Mouse (Mus musculus) kidney, postnatal 0 days (tissue): ENCODE results near the gene Hdac4. TPM values are rescaled to one million over a fixed set of nuclear protein-coding genes. Genes with fewer than 3 reads are reported as not detected.

Source experiments
- ATAC-seq: fragments of 200-750 bp; cut with Nextera tagmentation; replicated peaks from 2 replicates; pipeline ENCODE4 v1.8.0; 2017; ENCODE audit warnings: low read depth, moderate number of reproducible peaks, moderate TSS enrichment, moderate library complexity; ENCODE audit not compliant: low FRiP score
- DNase-seq: peaks from one replicate; pipeline ENCODE4 v3.0.0-alpha.2; 2016; ENCODE audit warnings: low spot score
- H3K27ac ChIP-seq: fragments of 300-500 bp; sonication (generic); 2 replicates; pipeline ENCODE4 v1.5.1; 2014; ENCODE audit warnings: mild to moderate bottlenecking
- H3K27me3 ChIP-seq: fragments of 300-500 bp; sonication (generic); 2 replicates; pipeline ENCODE4 v1.6.1; 2014; ENCODE audit warnings: low read length, mixed read lengths; ENCODE audit not compliant: insufficient read depth
- H3K36me3 ChIP-seq: fragments of 300-500 bp; sonication (generic); 2 replicates; pipeline ENCODE4 v1.6.1; 2014; ENCODE audit warnings: low read length, mixed read lengths; ENCODE audit not compliant: insufficient read depth
- H3K4me1 ChIP-seq: fragments of 300-500 bp; sonication (generic); replicated peaks from 2 replicates; pipeline ENCODE4 v1.6.1; 2014; ENCODE audit warnings: antibody characterized with exemption, low read length, mixed read lengths; ENCODE audit not compliant: insufficient read depth
- H3K4me2 ChIP-seq: fragments of 300-500 bp; sonication (generic); 2 replicates; pipeline ENCODE4 v1.6.1; 2014; ENCODE audit warnings: mild to moderate bottlenecking, low read length, moderate library complexity, mixed read lengths
- H3K4me3 ChIP-seq: fragments of 300-500 bp; sonication (generic); replicated peaks from 2 replicates; pipeline ENCODE4 v1.5.1; 2014; ENCODE audit warnings: low read depth, low read length
- H3K9ac ChIP-seq: fragments of 300-500 bp; sonication (generic); 2 replicates; pipeline ENCODE4 v1.6.1; 2014; ENCODE audit warnings: low read depth, low read length
- H3K9me3 ChIP-seq: fragments of 300-500 bp; sonication (generic); replicated peaks from 2 replicates; pipeline ENCODE4 v1.6.1; 2016; ENCODE audit warnings: low read length, inconsistent platforms, mixed read lengths
- CTCF ChIP-seq: IDR thresholded peaks from 2 replicates; pipeline ENCODE4 v1.5.1; 2016; ENCODE audit warnings: antibody characterized with exemption, low read depth, mild to moderate bottlenecking, moderate library complexity
- WGBS: fragments of 180-500 bp; shearing (Covaris S2); extraction: QIAGEN DNeasy Blood & Tissue Kit; methylation state at CpG from one replicate; pipeline ENCODE4 v1.1.7; 2014; 5-methylcytosine and 5-hydroxymethylcytosine counted together
- polyA plus RNA-seq: library from polyadenylated mRNA; unstranded; fragments of >200 nt; fragmentation: Nextera tagmentation; extraction: Ambion mirVana; gene quantifications from 2 replicates; pipeline ENCODE4 v1.2.1, GENCODE M21; 2015

The Hdac4 gene
- polyA plus RNA-seq, 1 experiment from 2014 or later = 13.9 TPM

DNA sequence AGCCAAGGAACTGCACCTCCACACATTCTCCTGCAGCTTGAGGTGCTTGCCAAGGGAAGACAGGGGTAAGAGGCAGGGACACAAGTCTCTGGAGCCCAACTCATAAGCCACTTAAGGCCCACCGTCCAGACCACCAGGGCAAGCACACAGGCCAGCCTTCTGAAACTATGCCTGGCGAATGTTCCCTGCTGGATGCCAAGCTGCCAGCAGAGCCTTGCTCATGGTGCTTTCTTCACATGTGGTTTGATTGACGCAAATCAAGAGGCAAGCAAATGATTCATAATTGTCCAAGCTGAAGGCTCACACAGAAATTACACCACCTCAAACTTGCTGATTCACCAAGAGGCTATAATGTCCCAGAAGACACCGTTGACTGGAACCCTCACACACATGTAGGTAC is 108.7 kb downstream of the Hdac4 start:
- no peak for DNase-seq
- Histone ChIP-seq H3K9me3 (no peaks in the 10 kb centered on the region), H3K36me3 (no peaks in the 10 kb centered on the region), H3K27me3 (no peaks in the 10 kb centered on the region), H3K4me3 (no peak overlapping the region), H3K9ac (no peak overlapping the region), H3K4me1 (no peaks in the 10 kb centered on the region), H3K27ac (no peak overlapping the region), H3K4me2 (no peak overlapping the region)
- ATAC-seq = no peak
- WGBS = 91% methylated on average over 4 of the region's 4 CpGs
- TF ChIP-seq CTCF = no peak

DNA sequence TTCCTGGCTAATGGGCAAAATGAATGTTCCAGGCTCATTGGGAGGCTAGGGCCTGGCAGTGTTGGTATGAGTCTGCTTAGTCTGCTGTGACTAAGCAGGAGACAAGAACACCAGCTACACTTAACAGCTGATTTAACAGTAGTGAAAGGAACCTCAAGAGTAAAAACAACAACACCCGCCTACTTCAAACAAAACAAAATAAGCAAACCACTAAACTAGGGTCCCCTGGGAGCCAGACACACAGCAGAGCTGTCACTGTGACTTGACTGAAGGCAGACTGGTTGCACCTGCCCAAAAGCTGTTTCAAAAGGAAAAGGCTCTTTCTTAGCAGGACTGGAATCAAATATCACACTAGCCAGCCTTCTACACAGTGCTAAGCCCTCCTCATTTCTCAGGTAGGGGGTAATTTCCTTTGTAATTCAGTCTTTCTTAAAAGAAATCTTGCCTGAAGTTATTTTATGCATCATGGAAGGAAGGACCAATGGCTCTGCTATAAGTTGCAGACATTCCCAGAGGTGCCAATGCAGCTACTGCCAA is 109.2 kb downstream of the Hdac4 start:
- H3K4me3 ChIP-seq = no peak overlapping the region
- ATAC-seq (no peak), DNase-seq (peak; percentile 48)
- no peak for TF ChIP-seq CTCF
- no peaks in the 10 kb centered on the region for H3K27me3 ChIP-seq
- no peaks in the 10 kb centered on the region for H3K36me3 ChIP-seq
- WGBS = 29% methylated on average over 1 of the region's 1 CpGs
- H3K9ac ChIP-seq = no peak overlapping the region
- H3K9me3 ChIP-seq = no peaks in the 10 kb centered on the region
- no peak overlapping the region for H3K27ac ChIP-seq
- no peaks in the 10 kb centered on the region for H3K4me1 ChIP-seq
- H3K4me2 ChIP-seq = no peak overlapping the region

DNA sequence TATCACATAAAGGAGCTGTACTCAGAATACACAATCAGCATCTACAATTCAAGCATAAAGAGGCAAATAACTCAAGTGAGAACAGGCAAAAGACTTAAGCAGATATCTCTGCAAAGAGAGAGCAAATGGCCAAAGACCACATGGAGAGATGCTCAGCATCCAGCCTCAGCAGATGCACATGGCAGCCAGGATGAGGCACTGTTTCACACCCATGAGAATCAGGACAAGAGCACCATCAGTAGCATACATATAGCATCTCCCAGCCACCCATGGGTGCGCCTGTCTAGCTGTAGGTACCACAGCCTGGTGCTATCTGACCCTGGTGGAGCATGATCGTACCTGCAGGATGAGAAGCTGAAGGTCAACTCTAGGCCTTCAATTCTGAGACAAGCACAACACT is 110.8 kb downstream of the Hdac4 start:
- DNase-seq (no peak), ATAC-seq (no peak)
- no peak overlapping the region for H3K9ac ChIP-seq
- H3K4me1 ChIP-seq = no peaks in the 10 kb centered on the region
- no peak overlapping the region for H3K4me3 ChIP-seq
- H3K9me3 ChIP-seq = no peaks in the 10 kb centered on the region
- no peaks in the 10 kb centered on the region for H3K36me3 ChIP-seq
- TF ChIP-seq CTCF = no peak
- H3K27me3 ChIP-seq = no peaks in the 10 kb centered on the region
- 98% methylated on average over 2 of the region's 2 CpGs for WGBS
- H3K4me2 ChIP-seq = no peak overlapping the region
- H3K27ac ChIP-seq = no peak overlapping the region

DNA sequence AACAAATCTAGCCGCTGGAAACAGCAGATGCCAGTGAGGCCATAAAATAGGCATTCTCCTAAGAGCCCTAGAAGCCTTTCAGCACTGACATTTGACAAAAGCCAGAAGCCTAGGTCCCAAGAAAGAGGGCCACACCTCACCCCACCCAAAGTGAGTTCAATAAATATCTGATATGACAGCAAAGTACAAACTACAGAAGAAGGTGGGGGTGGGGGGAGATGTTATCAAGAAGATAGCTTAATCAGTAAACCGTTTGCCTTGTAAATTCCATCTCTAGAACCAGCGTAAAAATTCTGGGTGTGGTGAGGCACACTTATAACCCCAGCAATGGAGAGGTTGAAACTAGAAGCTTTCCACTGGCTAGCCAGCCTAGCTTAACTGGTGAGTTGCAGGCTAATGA is 111.5 kb downstream of the Hdac4 start:
- DNase-seq = no peak
- Histone ChIP-seq H3K27ac (no peak overlapping the region), H3K9me3 (no peaks in the 10 kb centered on the region)

DNA sequence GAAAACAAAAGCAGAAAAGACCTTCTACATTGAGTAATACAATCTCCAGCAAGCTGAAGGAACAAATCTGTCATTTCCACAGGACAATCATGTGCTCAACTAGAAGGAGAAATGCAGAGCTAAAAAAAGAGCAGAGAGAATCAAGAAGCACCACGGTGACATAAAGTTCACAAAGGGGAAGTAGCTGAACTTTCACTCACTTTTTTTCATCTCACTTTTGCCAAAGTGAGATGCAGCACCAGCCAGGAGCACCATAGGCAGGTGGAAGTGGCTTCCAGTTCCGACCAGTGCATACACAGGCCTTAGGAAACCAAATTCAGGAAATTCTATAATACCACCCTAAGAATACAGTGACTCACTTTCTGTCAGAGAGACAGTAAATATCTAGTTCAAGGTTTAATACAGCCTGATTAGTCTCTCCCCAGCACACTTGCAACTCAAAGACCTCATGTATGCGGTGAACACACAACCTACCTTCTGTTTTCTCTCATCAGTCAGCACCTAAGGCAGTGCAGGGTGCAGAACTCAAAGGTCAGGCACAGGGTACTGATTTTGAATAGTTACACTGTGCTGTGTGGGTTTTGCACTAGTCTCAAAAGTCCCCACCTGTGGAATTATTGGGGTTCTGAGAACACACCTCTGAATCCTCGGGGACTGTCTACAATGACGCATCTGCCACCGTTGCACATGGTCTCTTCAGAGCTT is 112.5 kb downstream of the Hdac4 start:
- Histone ChIP-seq H3K27ac (no peak overlapping the region), H3K4me3 (no peak overlapping the region), H3K36me3 (no peaks in the 10 kb centered on the region), H3K9ac (no peak overlapping the region), H3K27me3 (no peaks in the 10 kb centered on the region), H3K9me3 (no peaks in the 10 kb centered on the region), H3K4me1 (no peaks in the 10 kb centered on the region), H3K4me2 (no peak overlapping the region)
- 79% methylated on average over 6 of the region's 6 CpGs for WGBS
- TF ChIP-seq CTCF = no peak
- DNase-seq (no peak), ATAC-seq (no peak)

More for the DNA sequence above, 111.5 kb downstream of the Hdac4 start:
- no peak overlapping the region for H3K4me3 ChIP-seq
- H3K27me3 ChIP-seq = no peaks in the 10 kb centered on the region
- 31% methylated on average over 3 of the region's 3 CpGs for WGBS
- no peak overlapping the region for H3K4me2 ChIP-seq
- no peaks in the 10 kb centered on the region for H3K4me1 ChIP-seq
- no peaks in the 10 kb centered on the region for H3K36me3 ChIP-seq
- H3K9ac ChIP-seq = no peak overlapping the region
- TF ChIP-seq CTCF = no peak
- no peak for ATAC-seq

DNA sequence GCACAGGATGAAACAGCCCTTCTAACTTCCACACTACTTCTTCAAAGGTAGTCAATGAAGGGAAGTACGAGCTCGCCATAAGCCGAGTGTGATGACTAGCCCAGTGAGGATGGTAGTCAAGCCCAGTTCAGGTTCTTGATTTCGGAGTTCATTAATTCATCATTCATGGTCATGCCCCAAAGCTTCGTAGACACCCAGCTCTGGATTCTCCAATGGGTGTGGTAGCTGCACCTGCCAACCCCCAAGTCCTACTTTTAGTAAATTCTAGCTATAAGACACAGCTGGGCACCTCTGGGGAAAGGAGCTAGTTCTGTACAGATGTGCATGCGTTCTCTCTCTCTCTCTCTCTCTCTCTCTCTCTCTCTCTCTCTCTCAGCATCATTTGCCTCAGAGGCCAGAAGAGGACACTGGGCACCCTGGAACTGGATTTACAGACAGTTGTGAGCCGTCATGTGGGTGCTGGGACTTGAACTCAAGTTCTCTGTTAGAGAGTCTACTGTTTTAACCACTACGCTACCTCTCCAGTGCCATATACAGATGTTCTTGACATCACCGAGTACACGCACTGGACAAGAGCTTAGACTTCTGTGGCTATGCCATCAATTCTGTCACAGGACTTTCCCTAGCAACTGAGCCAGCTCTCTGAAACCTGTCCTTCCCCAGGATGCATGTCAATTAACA is 113.2 kb downstream of the Hdac4 start:
- Histone ChIP-seq H3K4me3 (no peak overlapping the region), H3K9me3 (no peaks in the 10 kb centered on the region), H3K4me1 (no peaks in the 10 kb centered on the region), H3K27me3 (no peaks in the 10 kb centered on the region), H3K4me2 (no peak overlapping the region), H3K36me3 (no peaks in the 10 kb centered on the region), H3K27ac (no peak overlapping the region), H3K9ac (no peak overlapping the region)
- DNase-seq = no peak
- no peak for TF ChIP-seq CTCF
- ATAC-seq = no peak
- WGBS = 88% methylated on average over 10 of the region's 10 CpGs
